Comparison of ENCODE assay signal across 21 mouse cellular contexts in the genomic region with DNA sequence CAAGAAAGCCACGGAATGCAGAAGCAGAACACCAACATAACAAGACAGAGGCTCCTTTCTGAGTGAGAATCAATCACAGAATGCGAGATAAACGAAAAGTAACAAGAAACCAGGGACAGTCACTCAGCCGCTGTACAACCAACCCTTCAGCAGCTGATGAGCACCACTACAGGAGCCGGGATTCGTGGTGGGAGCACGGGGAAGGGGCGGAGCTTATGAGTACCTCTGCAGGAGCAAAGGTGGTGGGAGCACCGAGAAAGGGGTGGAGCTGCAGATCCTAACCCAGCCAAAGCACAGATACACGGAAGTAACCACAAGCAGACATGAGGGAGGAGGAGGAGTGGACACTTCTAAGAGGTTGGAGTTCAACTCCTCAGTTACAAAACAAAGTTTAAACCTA.
"Had no signal": no experiment of that assay in that cellular context is flagged by ENCODE, and none has a peak within 500 bp of the region (broad histone marks: within the 10 kb centered on the region; RNA-seq: fewer than 3 reads in every experiment).

No protein-coding gene starts in this region.

- H3K4me3 ChIP-seq: limb, embryonic 12.5 days; limb, embryonic 15.5 days; midbrain, embryonic 12.5 days; midbrain, embryonic 15.5 days; neural tube, embryonic 12.5 days; neural tube, embryonic 15.5 days had no signal

- H3K4me1 ChIP-seq: limb, embryonic 15.5 days; midbrain, embryonic 12.5 days; midbrain, embryonic 15.5 days; neural tube, embryonic 12.5 days; neural tube, embryonic 15.5 days had no signal

- H3K27ac ChIP-seq: limb, embryonic 12.5 days; limb, embryonic 15.5 days; liver, embryonic 14.5 days; macrophage; midbrain, embryonic 12.5 days; midbrain, embryonic 15.5 days; neural tube, embryonic 12.5 days; neural tube, embryonic 15.5 days; stomach, postnatal 0 days had no signal

- H3K9ac ChIP-seq: limb, embryonic 12.5 days; limb, embryonic 15.5 days; liver, embryonic 14.5 days; liver, postnatal 0 days; lung, embryonic 14.5 days; midbrain, embryonic 12.5 days; midbrain, embryonic 15.5 days; neural tube, embryonic 12.5 days; neural tube, embryonic 15.5 days had no signal

- H3K9me3 ChIP-seq: limb, embryonic 12.5 days; limb, embryonic 15.5 days; midbrain, embryonic 12.5 days; midbrain, embryonic 15.5 days; neural tube, embryonic 12.5 days; neural tube, embryonic 15.5 days had no signal

- DNase-seq: kidney, postnatal 10 days; kidney, postnatal 36 days; left cerebral cortex, postnatal 4 days; liver, postnatal 0 days; lung, embryonic 14.5 days; right cerebral cortex, adult 18-20 months; right cerebral cortex, postnatal 14 days; right cerebral cortex, postnatal 4 days; thymus, adult 18-20 months; thymus, postnatal 36 days had no signal

- H3K27me3 ChIP-seq: limb, embryonic 12.5 days; limb, embryonic 15.5 days; midbrain, embryonic 12.5 days; midbrain, embryonic 15.5 days; neural tube, embryonic 12.5 days; neural tube, embryonic 15.5 days had no signal

- H3K4me2 ChIP-seq: limb, embryonic 12.5 days; limb, embryonic 15.5 days; liver, embryonic 11.5 days; lung, embryonic 14.5 days; midbrain, embryonic 12.5 days; midbrain, embryonic 15.5 days; neural tube, embryonic 12.5 days; neural tube, embryonic 15.5 days had no signal

- ATAC-seq: liver, postnatal 0 days; lung, postnatal 0 days; midbrain, embryonic 15.5 days had no signal

- H3K36me3 ChIP-seq: limb, embryonic 12.5 days; limb, embryonic 15.5 days; midbrain, embryonic 12.5 days; midbrain, embryonic 15.5 days; neural tube, embryonic 12.5 days had no signal
